Mouse (Mus musculus) left cerebral cortex, postnatal 14 days (tissue): ENCODE results near the gene Tbc1d16. TPM values are rescaled to one million over a fixed set of nuclear protein-coding genes. Genes with fewer than 3 reads are reported as not detected.
"Not testable (repeated sequence)": the region's sequence is repeated elsewhere in the genome, so short reads cannot be mapped to it uniquely, and the experiment has no call there.

Experiments
- DNase-seq, 2 experiments: peaks; one replicate each; pipeline ENCODE4 v3.0.0; 2021 to 2022; ENCODE audit warnings: low spot score in 2 of 2, mixed read lengths in 1 of 2
- intact Hi-C: fragments of 180-260 bp; cut with DNase I; formaldehyde crosslinking; loops from one replicate; pipeline ENCODE4 v1.15.1; 2025
- microRNA-seq, 2 experiments: library from miRNA; unstranded; fragments of <30 nt; microRNA quantifications; one replicate each; pipeline ENCODE4 v1.2.0; 2022
- total RNA-seq, 2 experiments: library from RNA; stranded (reverse); gene quantifications; 2 replicates each; pipeline ENCODE4 v1.2.3; 2021

Gene Tbc1d16
- total RNA-seq, 2 experiments from 2014 or later, result 51.3 to 56.4 TPM

- no peak for DNase-seq
- intact Hi-C loops, result no loop called here
Observed at GRCm38 (mm10) chr11:119105071-119105609, 123.2 kb downstream of the Tbc1d16 start.

GRCm38 (mm10) chr11:119103991-119104390 lies 124.3 kb downstream of the Tbc1d16 start:
- no peak for DNase-seq
- intact Hi-C loops, result no loop called here

GRCm38 (mm10) chr11:119100355-119100754 lies 127.9 kb downstream of the Tbc1d16 start:
- DNase-seq, result not testable (repeated sequence)

GRCm38 (mm10) chr11:119098202-119098601 lies 130.1 kb downstream of the Tbc1d16 start:
- DNase-seq, result no peak
- intact Hi-C loops, result no loop called here

More at GRCm38 (mm10) chr11:119100355-119100754, 127.9 kb downstream of the Tbc1d16 start:
- intact Hi-C loops, result not testable (repeated sequence)

GRCm38 (mm10) chr11:119095441-119095840 lies 132.9 kb downstream of the Tbc1d16 start:
- intact Hi-C loops, result no loop called here
- peak in 1 of 2 experiments; percentile 68 for DNase-seq

GRCm38 (mm10) chr11:119093322-119093721 lies 135.0 kb downstream of the Tbc1d16 start:
- intact Hi-C loops, result loop anchor here (5.0 kb wide), 2 partner anchors 34 to 94 kb away; no protein-coding TSS in a partner anchor
- DNase-seq, result no peak

Small RNAs within 50 kb of the gene (microRNA-seq; reads per million reads assigned to microRNA genes)
- 10.8 to 12.4 reads per million in 2 experiments for gene Mir6934

Other genes starting within 250 kb of the Tbc1d16 start
- gene Enpp7, start 240.3 kb downstream of the Tbc1d16 start, total RNA-seq, result not detected
- 1 to 10 TPM; 2.4 to 3.4 TPM for gene Cbx2, start 205.5 kb downstream of the Tbc1d16 start, total RNA-seq
- 10 to 100 TPM; 12.9 to 15.4 TPM for gene Cbx8, start 187.5 kb downstream of the Tbc1d16 start, total RNA-seq
- 10 to 100 TPM; 63.2 to 74.0 TPM for gene Cbx4, start 142.3 kb downstream of the Tbc1d16 start, total RNA-seq
- gene Ccdc40, start 73 bp upstream of the Tbc1d16 start, total RNA-seq, result 1 to 10 TPM; 1.1 to 1.8 TPM
- 100 to 1,000 TPM; 142 to 157 TPM for gene Gaa, start 39.4 kb upstream of the Tbc1d16 start, total RNA-seq
- gene Eif4a3, start 71.6 kb upstream of the Tbc1d16 start, total RNA-seq, result 10 to 100 TPM; 84.6 to 92.1 TPM
- gene Card14, start 79.3 kb upstream of the Tbc1d16 start, total RNA-seq, result under 1 TPM; 0.31 to 0.42 TPM
- gene Sgsh, start 127.0 kb upstream of the Tbc1d16 start, total RNA-seq, result 1 to 10 TPM; 3.5 to 4.3 TPM
- 1 to 10 TPM; 3.5 to 5.4 TPM for gene Slc26a11, start 127.1 kb upstream of the Tbc1d16 start, total RNA-seq
- gene Rnf213, start 164.6 kb upstream of the Tbc1d16 start, total RNA-seq, result 1 to 10 TPM; 2.8 TPM